Mouse (Mus musculus) intestine, embryonic 15.5 days (tissue): ENCODE measurements around the gene Rpl13a. TPM values are rescaled to one million over a fixed set of nuclear protein-coding genes. Genes with fewer than 3 reads are reported as not detected.

Experiments
- ATAC-seq: fragments of 200-750 bp; cut with Nextera tagmentation; 2 replicates; pipeline ENCODE4 v1.8.0; 2017; ENCODE audit warnings: moderate TSS enrichment, moderate library complexity
- H3K27ac ChIP-seq: fragments of 300-500 bp; sonication (generic); 2 replicates; pipeline ENCODE4 v1.5.1; 2015; ENCODE audit warnings: mild to moderate bottlenecking, inconsistent platforms
- H3K27me3 ChIP-seq: fragments of 300-500 bp; sonication (generic); replicated peaks from 2 replicates; pipeline ENCODE4 v1.6.1; 2015; ENCODE audit warnings: inconsistent platforms
- H3K36me3 ChIP-seq: fragments of 300-500 bp; sonication (generic); 2 replicates; pipeline ENCODE4 v1.6.1; 2015; ENCODE audit warnings: inconsistent platforms
- H3K4me1 ChIP-seq: fragments of 300-500 bp; sonication (generic); replicated peaks from 2 replicates; pipeline ENCODE4 v1.6.1; 2015; ENCODE audit warnings: inconsistent platforms
- H3K4me2 ChIP-seq: fragments of 300-500 bp; sonication (generic); replicated peaks from 2 replicates; pipeline ENCODE4 v1.6.1; 2015; ENCODE audit warnings: mild to moderate bottlenecking, inconsistent platforms
- H3K4me3 ChIP-seq: fragments of 300-500 bp; sonication (generic); replicated peaks from 2 replicates; pipeline ENCODE4 v1.5.1; 2015; ENCODE audit warnings: inconsistent platforms
- H3K9ac ChIP-seq: fragments of 300-500 bp; sonication (generic); 2 replicates; pipeline ENCODE4 v1.6.1; 2015; ENCODE audit warnings: inconsistent platforms
- H3K9me3 ChIP-seq: fragments of 300-500 bp; sonication (generic); 2 replicates; pipeline ENCODE4 v1.6.1; 2016; ENCODE audit warnings: inconsistent platforms
- WGBS: fragments of 180-500 bp; shearing (Covaris S2); methylation state at CpG from one replicate; pipeline ENCODE4 v1.1.7; 2015; 5-methylcytosine and 5-hydroxymethylcytosine counted together
- microRNA counts: library from miRNA; unstranded; fragments of <30 nt; microRNA quantifications from one replicate; lab custom pipeline; 2016
- polyA plus RNA-seq: library from polyadenylated mRNA; unstranded; fragments of >200 nt; fragmentation: Nextera tagmentation; extraction: Ambion mirVana; gene quantifications from 2 replicates; pipeline ENCODE4 v1.2.1, GENCODE M21; 2015

The Rpl13a gene
- polyA plus RNA-seq, 1 experiment from 2014 or later: 1,445 TPM

- H3K4me3 ChIP-seq: no peak overlapping the region
- no peaks in the 10 kb centered on the region for H3K9me3 ChIP-seq
- no peak for ATAC-seq
- no peak overlapping the region for H3K4me2 ChIP-seq
- H3K9ac ChIP-seq: no peak overlapping the region
- 85% methylated on average over 14 of the region's 14 CpGs for WGBS
- no peak overlapping the region for H3K27ac ChIP-seq
- H3K36me3 ChIP-seq: peaks cover 24% of the 10 kb centered on the region
- no peaks in the 10 kb centered on the region for H3K27me3 ChIP-seq
- H3K4me1 ChIP-seq: no peaks in the 10 kb centered on the region; the same call in 1 of the 2 replicates
These were observed 51.2 kb downstream of the Rpl13a start for GRCm38 (mm10) chr7:45077322-45077721.

GRCm38 (mm10) chr7:45076501-45076900 lies 52.1 kb downstream of the Rpl13a start:
- Histone ChIP-seq H3K36me3 (peaks cover 24% of the 10 kb centered on the region), H3K4me3 (no peak overlapping the region), H3K4me1 (no peaks in the 10 kb centered on the region; the same call in 1 of the 2 replicates), H3K4me2 (no peak overlapping the region), H3K27ac (no peak overlapping the region), H3K9ac (no peak overlapping the region), H3K27me3 (no peaks in the 10 kb centered on the region), H3K9me3 (no peaks in the 10 kb centered on the region)
- 92% methylated on average over 30 of the region's 30 CpGs for WGBS
- ATAC-seq: no peak

MicroRNA genes within 50 kb of the gene (microRNA counts, 519-probe panel; counts per million panel counts)
- microRNA mmu-miR-150 (lab: Ali Mortazavi, UCI): 2,651 counts per million, percentile 69 among the panel's probes with 10 or more counts

Other genes starting within 250 kb of the Rpl13a start
- 88.2 and 91.8 TPM in 2 replicates for gene Med25, start 236.0 kb downstream of the Rpl13a start, polyA plus RNA-seq
- 17.0 and 18.8 TPM in 2 replicates for gene Fuz, start 232.7 kb downstream of the Rpl13a start, polyA plus RNA-seq
- gene Ap2a1, start 199.3 kb downstream of the Rpl13a start, polyA plus RNA-seq: 60.1 and 65.0 TPM in 2 replicates
- 0.14 TPM in 1 of 2 replicates, not detected in the other for gene Tsks, start 185.6 kb downstream of the Rpl13a start, polyA plus RNA-seq
- gene Cpt1c, start 153.9 kb downstream of the Rpl13a start, polyA plus RNA-seq: 16.1 and 16.5 TPM in 2 replicates
- gene Prmt1, start 142.2 kb downstream of the Rpl13a start, polyA plus RNA-seq: 449 and 456 TPM in 2 replicates
- 89.9 and 99.6 TPM in 2 replicates for gene Irf3, start 131.1 kb downstream of the Rpl13a start, polyA plus RNA-seq
- gene Bcl2l12, start 130.0 kb downstream of the Rpl13a start, polyA plus RNA-seq: 37.3 and 43.6 TPM in 2 replicates
- 32.0 and 33.6 TPM in 2 replicates for gene Scaf1, start 112.4 kb downstream of the Rpl13a start, polyA plus RNA-seq
- gene Rras, start 110.8 kb downstream of the Rpl13a start, polyA plus RNA-seq: 57.6 and 61.0 TPM in 2 replicates
- gene Prr12, start 75.9 kb downstream of the Rpl13a start, polyA plus RNA-seq: 7.1 and 8.7 TPM in 2 replicates
- 49.5 and 50.5 TPM in 2 replicates for gene Nosip, start 66.3 kb downstream of the Rpl13a start, polyA plus RNA-seq
- 29.2 and 29.5 TPM in 2 replicates for gene Prrg2, start 66.1 kb downstream of the Rpl13a start, polyA plus RNA-seq
- 265 and 267 TPM in 2 replicates for gene Rcn3, start 36.5 kb downstream of the Rpl13a start, polyA plus RNA-seq
- 153 and 168 TPM in 2 replicates for gene Fcgrt, start 24.9 kb downstream of the Rpl13a start, polyA plus RNA-seq
- gene Rps11, start 4.3 kb downstream of the Rpl13a start, polyA plus RNA-seq: 1,711 TPM in 2 replicates
- gene Gm45713, start 7.5 kb upstream of the Rpl13a start, polyA plus RNA-seq: 0.24 and 0.28 TPM in 2 replicates
- gene Flt3l, start 7.7 kb upstream of the Rpl13a start, polyA plus RNA-seq: 1.8 and 2.0 TPM in 2 replicates
- 94.1 and 98.9 TPM in 2 replicates for gene Pih1d1, start 25.5 kb upstream of the Rpl13a start, polyA plus RNA-seq
- 79.0 and 87.3 TPM in 2 replicates for gene Aldh16a1, start 25.8 kb upstream of the Rpl13a start, polyA plus RNA-seq
- 0.13 and 0.15 TPM in 2 replicates for gene Slc17a7, start 35.2 kb upstream of the Rpl13a start, polyA plus RNA-seq
- not detected in 2 replicates for gene Gfy, start 50.8 kb upstream of the Rpl13a start, polyA plus RNA-seq
- gene Pth2, start 52.2 kb upstream of the Rpl13a start, polyA plus RNA-seq: not detected in 2 replicates
- 0.61 and 0.69 TPM in 2 replicates for gene Ccdc155, start 76.1 kb upstream of the Rpl13a start, polyA plus RNA-seq
- 1.0 and 1.1 TPM in 2 replicates for gene Dkkl1, start 83.4 kb upstream of the Rpl13a start, polyA plus RNA-seq
- gene Tead2, start 87.0 kb upstream of the Rpl13a start, polyA plus RNA-seq: 93.2 and 97.0 TPM in 2 replicates
- 3.5 and 3.6 TPM in 2 replicates for gene Cd37, start 110.4 kb upstream of the Rpl13a start, polyA plus RNA-seq
- gene Slc6a16, start 112.3 kb upstream of the Rpl13a start, polyA plus RNA-seq: not detected in 2 replicates
- not detected in 2 replicates for gene Slc6a21, start 148.8 kb upstream of the Rpl13a start, polyA plus RNA-seq
- 20.4 and 29.1 TPM in 2 replicates for gene Trpm4, start 205.0 kb upstream of the Rpl13a start, polyA plus RNA-seq
- gene Hrc, start 206.5 kb upstream of the Rpl13a start, polyA plus RNA-seq: 0.97 and 1.2 TPM in 2 replicates
- gene Ppfia3, start 238.3 kb upstream of the Rpl13a start, polyA plus RNA-seq: 5.6 and 6.9 TPM in 2 replicates
- 1.9 and 2.4 TPM in 2 replicates for gene Lin7b, start 241.8 kb upstream of the Rpl13a start, polyA plus RNA-seq